Mouse (Mus musculus) olfactory bulb, adult 2 months (tissue): Measurements from ENCODE around the gene Olfr1340.

Experiments used
- CTCF ChIP-seq: fragments of 200-500 bp; IDR thresholded peaks from 2 replicates; pipeline ENCODE4 v1.5.1; 2012; ENCODE audit warnings: low read depth, mild to moderate bottlenecking, low read length, moderate library complexity; ENCODE audit not compliant: insufficient read depth
- POLR2A ChIP-seq: fragments of 200-500 bp; IDR thresholded peaks from 2 replicates; pipeline ENCODE4 v1.6.1; 2012; ENCODE audit warnings: mild to moderate bottlenecking, low read depth, low read length, moderate library complexity; ENCODE audit not compliant: insufficient read depth

GRCm38 (mm10) chr4:118703223-118703622, 16.7 kb upstream of the Olfr1340 start, which contains the start of gene Olfr1341:
- TF ChIP-seq CTCF (no peak), POLR2A (no peak)
